Mouse (Mus musculus) R1 (cell line): ENCODE results near the gene Il21r.

Source experiments
- DNase-seq: peaks from one replicate; pipeline ENCODE4 v3.0.0-alpha.2; 2018; ENCODE audit warnings: low read depth, low spot score

The Il21r gene

DNA sequence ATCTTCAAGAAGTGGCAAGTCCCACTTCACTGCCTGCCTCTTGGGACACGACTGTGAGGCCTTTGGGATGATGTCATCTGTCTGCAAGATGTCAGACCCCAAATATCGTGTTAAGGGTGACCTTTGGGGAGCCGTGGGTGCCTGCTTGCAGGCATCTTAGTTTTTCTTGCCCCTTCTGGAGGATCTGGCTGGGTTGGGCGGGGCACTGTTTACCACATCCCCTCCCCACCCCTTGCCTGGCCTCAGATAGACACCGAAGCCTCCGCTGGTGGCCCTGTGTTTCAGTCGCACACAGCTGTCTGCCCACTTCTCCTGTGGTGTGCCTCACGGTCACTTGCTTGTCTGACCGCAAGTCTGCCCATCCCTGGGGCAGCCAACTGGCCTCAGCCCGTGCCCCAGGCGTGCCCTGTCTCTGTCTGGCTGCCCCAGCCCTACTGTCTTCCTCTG, at the start of gene Il21r:
TSS of gene Il21r (plus strand) at position 245 of the 447 bp plus-strand sequence.
- no peak for DNase-seq

- DNase-seq: no peak
Observed at GRCm38 (mm10) chr7:125553653-125554428, 49.4 kb upstream of the Il21r start.

DNA sequence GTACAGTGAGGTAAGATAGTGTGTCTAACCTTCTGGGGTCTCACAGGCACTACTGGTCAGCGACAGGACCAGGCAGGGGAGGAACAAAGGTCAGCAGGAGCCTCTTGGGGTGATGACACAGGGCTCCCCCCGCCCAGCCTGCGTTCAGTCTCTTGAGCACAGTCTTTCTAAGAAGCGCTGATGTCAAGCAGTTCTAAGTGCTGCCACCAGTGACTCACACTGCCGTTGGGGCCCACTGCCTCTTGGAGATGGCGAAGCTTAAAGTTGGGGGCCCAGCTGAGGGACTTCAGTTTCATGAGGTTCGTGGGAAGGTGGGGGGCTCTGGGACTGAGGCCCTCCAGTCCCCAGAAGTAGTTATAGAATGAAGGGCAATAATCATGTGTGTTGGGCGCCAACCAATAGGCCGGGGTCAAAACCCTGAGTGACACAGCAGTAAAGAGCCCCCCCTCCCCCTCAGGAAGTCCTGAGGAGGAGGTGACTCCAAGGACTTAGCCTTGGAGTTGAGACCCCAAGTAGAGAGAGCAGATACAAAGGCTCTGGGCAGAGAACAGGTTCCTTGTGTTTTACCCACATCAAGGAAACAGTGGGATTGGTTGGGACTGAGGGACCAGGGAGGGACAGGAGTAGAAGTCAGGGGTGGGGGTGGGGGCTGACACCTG, 48.6 kb upstream of the Il21r start:
- DNase-seq: no peak

- no peak for DNase-seq
Observed at GRCm38 (mm10) chr7:125555351-125555872, 47.8 kb upstream of the Il21r start.

DNA sequence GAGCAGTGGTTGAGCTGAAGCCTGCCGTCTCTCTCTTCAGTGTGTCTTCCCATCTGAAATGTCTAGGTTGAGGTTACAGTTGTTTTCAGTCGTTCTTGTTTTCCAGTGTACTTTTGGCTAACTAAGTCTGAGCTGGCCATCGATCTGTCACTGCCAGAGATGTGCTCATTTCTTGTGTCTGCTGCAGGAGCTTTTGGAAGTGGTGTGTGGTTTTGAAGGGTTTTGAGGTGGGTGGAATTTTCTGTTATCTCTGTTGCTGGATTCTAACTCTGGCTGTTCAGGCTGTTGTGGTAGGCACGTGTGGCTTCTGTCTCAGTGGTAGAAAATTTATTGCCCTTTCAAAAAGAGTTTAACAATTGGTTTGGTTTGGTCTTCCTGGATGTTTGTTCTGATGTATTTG, 47.1 kb upstream of the Il21r start:
- no peak for DNase-seq

DNA sequence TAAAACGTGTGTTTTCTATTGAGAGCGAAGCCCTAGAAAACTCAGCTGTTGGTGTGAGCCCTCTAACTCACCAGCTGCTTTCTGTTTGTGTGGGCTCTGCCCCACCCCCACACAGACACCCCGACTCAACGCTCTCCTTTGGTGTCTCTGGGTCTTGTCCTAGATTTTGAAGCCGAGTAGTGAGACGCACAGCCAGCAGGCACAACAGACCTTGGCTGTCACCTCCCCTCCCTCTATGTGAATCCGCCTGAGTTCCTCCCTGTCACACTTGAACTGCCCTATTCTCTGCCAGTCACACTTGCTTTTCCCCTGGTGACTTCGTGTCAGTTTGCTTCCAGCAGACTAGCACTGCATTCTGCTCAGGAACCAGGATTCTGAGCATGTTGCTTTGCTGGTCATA, 46.4 kb upstream of the Il21r start:
- DNase-seq: no peak

GRCm38 (mm10) chr7:125558401-125558945, 44.8 kb upstream of the Il21r start:
- DNase-seq: peak; percentile 10

GRCm38 (mm10) chr7:125558997-125559396, 44.2 kb upstream of the Il21r start:
- DNase-seq: no peak

DNA sequence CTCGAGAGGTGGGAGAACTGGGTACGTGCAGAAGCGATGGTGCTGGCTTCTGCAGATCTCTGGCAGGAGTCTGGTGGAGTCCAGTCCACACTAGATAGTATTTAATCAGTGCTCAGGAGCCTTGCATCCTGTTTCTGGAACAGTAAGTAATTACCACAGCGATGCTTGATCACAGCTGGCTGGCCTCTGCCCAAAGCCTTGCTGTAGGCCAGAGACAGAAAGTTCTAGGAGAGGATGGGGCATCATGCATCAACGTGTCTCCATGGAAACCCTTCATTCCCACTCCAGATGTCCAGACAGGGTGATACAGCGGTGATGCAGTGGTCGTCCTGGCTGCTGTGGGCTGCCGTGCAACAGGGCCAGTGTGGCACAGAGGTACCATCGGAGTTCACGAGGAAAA, 43.7 kb upstream of the Il21r start:
- no peak for DNase-seq

GRCm38 (mm10) chr7:125560146-125560785, 43.0 kb upstream of the Il21r start:
- no peak for DNase-seq

DNA sequence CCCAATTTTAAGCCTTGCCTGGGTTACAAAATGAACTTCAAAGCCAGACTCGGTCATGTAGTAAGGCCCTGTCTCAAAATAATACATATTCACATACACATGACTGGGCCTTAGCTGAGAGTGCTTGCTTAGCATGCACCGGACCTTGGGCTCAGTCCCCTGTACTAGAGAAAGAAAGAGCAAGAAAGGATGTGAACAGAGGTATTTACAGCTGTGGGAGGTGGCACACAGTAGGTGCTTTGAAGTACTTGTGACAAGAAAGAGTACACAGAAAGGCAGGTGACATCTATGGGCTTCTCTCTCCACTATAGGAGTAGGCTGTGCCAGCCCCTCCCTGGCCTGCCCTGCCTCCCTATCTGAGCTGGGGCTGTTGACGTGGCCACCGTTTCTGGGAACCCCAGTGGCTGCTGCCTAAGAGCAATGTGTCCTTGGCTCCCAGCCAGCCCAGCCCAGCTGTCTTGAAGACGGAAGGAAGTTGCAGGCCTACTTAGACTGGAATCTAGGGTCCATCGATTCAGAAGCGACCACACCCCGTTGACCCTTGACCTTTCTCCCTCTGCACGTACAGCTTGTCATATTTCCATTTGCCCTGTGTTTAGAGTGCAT, 42.0 kb upstream of the Il21r start:
- DNase-seq: peak; percentile 43

- no peak for DNase-seq
Observed at GRCm38 (mm10) chr7:125562413-125562812, 40.8 kb upstream of the Il21r start.

- DNase-seq: no peak
Observed at GRCm38 (mm10) chr7:125563093-125563492, 40.1 kb upstream of the Il21r start.

DNA sequence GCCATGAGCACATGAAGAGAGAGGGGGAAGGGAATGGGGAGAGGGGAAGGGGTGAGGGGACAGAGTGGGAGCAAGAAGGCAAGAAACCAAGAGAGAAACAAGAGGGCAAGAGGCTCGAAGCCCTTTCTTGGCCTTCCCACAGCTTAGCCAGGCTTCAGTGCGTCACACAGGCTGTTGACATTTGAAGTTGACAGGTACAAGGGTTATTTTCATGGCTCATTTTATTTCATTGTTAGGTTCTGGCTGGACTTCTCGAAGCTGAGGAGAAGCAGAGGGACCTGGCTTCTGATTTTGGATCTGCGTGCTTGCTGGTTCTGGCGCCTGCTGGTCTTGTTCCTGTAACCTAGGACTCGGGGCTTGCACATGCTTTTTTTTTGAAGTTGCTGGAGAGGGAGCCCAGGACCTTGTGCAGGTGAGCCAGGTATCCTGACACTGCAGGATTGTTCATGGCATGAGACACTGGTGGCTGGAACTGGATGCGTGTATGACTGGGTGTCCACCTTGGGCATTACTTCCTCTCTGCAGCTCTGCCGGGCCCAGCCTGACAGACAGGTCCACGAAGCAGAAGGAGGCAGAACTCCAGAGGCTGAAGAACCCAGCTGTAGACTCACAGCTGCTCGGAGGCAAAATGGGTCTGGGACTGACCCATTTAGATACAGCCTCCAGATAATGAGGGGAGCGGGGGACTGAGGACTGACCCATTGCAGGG, 38.8 kb upstream of the Il21r start:
- no peak for DNase-seq

- no peak for DNase-seq
Observed at GRCm38 (mm10) chr7:125565516-125566285, 37.5 kb upstream of the Il21r start.

- no peak for DNase-seq
Observed at GRCm38 (mm10) chr7:125566420-125566819, 36.8 kb upstream of the Il21r start.

- DNase-seq: no peak
Observed at GRCm38 (mm10) chr7:125568888-125569287, 34.3 kb upstream of the Il21r start.

DNA sequence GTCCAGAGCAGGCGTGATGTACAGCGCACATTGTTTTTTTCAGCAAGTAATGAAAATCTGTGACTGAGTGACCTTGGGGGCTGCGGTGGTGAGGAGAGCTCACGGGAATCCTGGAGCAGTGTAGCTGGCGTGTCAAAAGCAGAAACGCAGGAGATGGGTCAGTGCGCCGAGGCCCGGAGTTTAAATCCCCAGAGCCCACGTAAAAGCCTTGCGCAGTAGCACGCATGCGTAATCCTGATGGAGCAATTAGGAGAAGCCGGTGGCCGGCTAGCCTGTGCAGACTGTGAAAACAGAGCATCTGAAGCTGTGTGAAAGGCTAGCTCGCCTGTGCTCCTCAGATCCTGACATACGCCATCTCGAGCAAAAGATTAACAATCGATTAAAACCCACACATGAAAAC, 31.3 kb upstream of the Il21r start:
- DNase-seq: peak; percentile 14

DNA sequence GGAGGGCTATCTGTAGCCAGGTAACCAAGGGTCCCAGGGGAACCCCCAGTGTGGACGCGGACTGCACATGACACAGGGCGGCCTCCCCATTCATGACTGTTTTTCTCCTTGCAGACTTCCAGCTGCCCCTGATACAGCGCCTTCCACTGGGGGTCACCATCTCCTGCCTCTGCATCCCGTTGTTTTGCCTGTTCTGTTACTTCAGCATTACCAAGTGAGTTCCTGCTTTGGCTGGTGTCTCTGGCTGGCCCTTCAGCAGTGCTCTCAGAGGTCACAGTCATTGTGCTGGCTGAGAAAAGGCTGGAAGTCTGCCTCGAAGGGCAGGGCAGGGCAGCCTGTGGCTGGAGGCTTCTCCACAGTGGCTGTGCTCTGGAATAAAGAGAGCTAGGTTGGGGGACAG, 30.5 kb upstream of the Il21r start:
- no peak for DNase-seq

GRCm38 (mm10) chr7:125573849-125574248, 29.4 kb upstream of the Il21r start:
- DNase-seq: no peak
